Mouse (Mus musculus): ENCODE data around the gene Gm8909. TPM values are rescaled to one million over a fixed set of nuclear protein-coding genes. Genes with fewer than 3 reads are reported as not detected.
"Not testable (repeated sequence)": the region's sequence is repeated elsewhere in the genome, so short reads cannot be mapped to it uniquely, and the experiment has no call there.

Gene Gm8909
- polyA plus RNA-seq, 1 experiment from 2014 or later, result not detected

- Histone ChIP-seq H3K27me3 (ENCODE audit: control insufficient read depth, insufficient read depth, low read length) (peaks cover 14% of the 10 kb centered on the region), H3K4me3 (ENCODE audit: control insufficient read depth in 1 of 2, insufficient read depth in 1 of 2, low read depth in 1 of 2, low read length in 2 of 2) (peak overlapping the region; percentile 25 to 36), H3K4me2 (ENCODE audit: low read length) (peak overlapping the region; percentile 67), H3K9ac (ENCODE audit: low read length) (peak overlapping the region; percentile 21; the same call in 1 of the 2 replicates)
- 0% methylated on average over 40 of the region's 40 CpGs for WGBS
- H3K9me3 ChIP-seq (ENCODE audit: control insufficient read depth, low read length); ATAC-seq (ENCODE audit: insufficient number of reproducible peaks, insufficient read depth, low FRiP score, low read depth); H3K4me1 ChIP-seq (ENCODE audit: control insufficient read depth in 2 of 2, insufficient read depth in 2 of 2, low read length in 2 of 2); H3K27ac ChIP-seq (replicated peaks in 1 of 2; ENCODE audit: control insufficient read depth in 1 of 2, insufficient read depth in 1 of 2, low read depth in 2 of 2, low read length in 2 of 2); H3K36me3 ChIP-seq (ENCODE audit: control insufficient read depth, insufficient read depth, low read length): not testable (repeated sequence)
Measured at GRCm38 (mm10) chr17:36178938-36179337, 10.6 kb upstream of the Gm8909 start.

- H3K4me2 ChIP-seq (ENCODE audit: low read length); H3K36me3 ChIP-seq (ENCODE audit: control insufficient read depth, insufficient read depth, low read length); H3K9ac ChIP-seq (ENCODE audit: low read length); H3K9me3 ChIP-seq (ENCODE audit: control insufficient read depth, low read length); H3K27ac ChIP-seq (replicated peaks in 1 of 2; ENCODE audit: control insufficient read depth in 1 of 2, insufficient read depth in 1 of 2, low read depth in 2 of 2, low read length in 2 of 2); H3K4me1 ChIP-seq (ENCODE audit: control insufficient read depth in 2 of 2, insufficient read depth in 2 of 2, low read length in 2 of 2); ATAC-seq (ENCODE audit: insufficient number of reproducible peaks, insufficient read depth, low FRiP score, low read depth); H3K4me3 ChIP-seq (ENCODE audit: control insufficient read depth in 1 of 2, insufficient read depth in 1 of 2, low read depth in 1 of 2, low read length in 2 of 2); H3K27me3 ChIP-seq (ENCODE audit: control insufficient read depth, insufficient read depth, low read length): not testable (repeated sequence)
- no CpG with 5 or more reads among the region's 2 CpGs for WGBS
Measured at GRCm38 (mm10) chr17:36176132-36176531, 7.8 kb upstream of the Gm8909 start.

- WGBS, result 34% methylated on average over 1 of the region's 1 CpGs
- H3K9ac ChIP-seq (ENCODE audit: low read length), result no peak overlapping the region
- H3K4me3 ChIP-seq (ENCODE audit: control insufficient read depth in 1 of 2, insufficient read depth in 1 of 2, low read depth in 1 of 2, low read length in 2 of 2), result no peak overlapping the region
- H3K27me3 ChIP-seq (ENCODE audit: control insufficient read depth, insufficient read depth, low read length), result peaks cover 40% of the 10 kb centered on the region
- H3K27ac ChIP-seq (replicated peaks in 1 of 2; ENCODE audit: control insufficient read depth in 1 of 2, insufficient read depth in 1 of 2, low read depth in 2 of 2, low read length in 2 of 2), result no peak overlapping the region
- no peak overlapping the region for H3K4me2 ChIP-seq (ENCODE audit: low read length)
- H3K4me1 ChIP-seq (ENCODE audit: control insufficient read depth in 2 of 2, insufficient read depth in 2 of 2, low read length in 2 of 2), result no peaks in the 10 kb centered on the region; a peak in 1 of 4 replicates
- ATAC-seq (ENCODE audit: insufficient number of reproducible peaks, insufficient read depth, low FRiP score, low read depth), result no peak
- H3K9me3 ChIP-seq (ENCODE audit: control insufficient read depth, low read length), result no peaks in the 10 kb centered on the region
- H3K36me3 ChIP-seq (ENCODE audit: control insufficient read depth, insufficient read depth, low read length), result no peaks in the 10 kb centered on the region
Measured at GRCm38 (mm10) chr17:36170287-36170814, 2.0 kb upstream of the Gm8909 start.

GRCm38 (mm10) chr17:36169753-36170152 lies 1.4 kb upstream of the Gm8909 start:
- Histone ChIP-seq H3K4me2 (ENCODE audit: low read length) (no peak overlapping the region), H3K36me3 (ENCODE audit: control insufficient read depth, insufficient read depth, low read length) (no peaks in the 10 kb centered on the region), H3K27me3 (ENCODE audit: control insufficient read depth, insufficient read depth, low read length) (peaks cover 46% of the 10 kb centered on the region), H3K9me3 (ENCODE audit: control insufficient read depth, low read length) (no peaks in the 10 kb centered on the region), H3K27ac (replicated peaks in 1 of 2; ENCODE audit: control insufficient read depth in 1 of 2, insufficient read depth in 1 of 2, low read depth in 2 of 2, low read length in 2 of 2) (no peak overlapping the region), H3K9ac (ENCODE audit: low read length) (no peak overlapping the region), H3K4me3 (ENCODE audit: control insufficient read depth in 1 of 2, insufficient read depth in 1 of 2, low read depth in 1 of 2, low read length in 2 of 2) (no peak overlapping the region), H3K4me1 (ENCODE audit: control insufficient read depth in 2 of 2, insufficient read depth in 2 of 2, low read length in 2 of 2) (no peaks in the 10 kb centered on the region; a peak in 1 of 4 replicates)
- no peak for ATAC-seq (ENCODE audit: insufficient number of reproducible peaks, insufficient read depth, low FRiP score, low read depth)

- H3K9ac ChIP-seq (ENCODE audit: low read length); H3K4me2 ChIP-seq (ENCODE audit: low read length); H3K4me1 ChIP-seq (ENCODE audit: control insufficient read depth in 2 of 2, insufficient read depth in 2 of 2, low read length in 2 of 2); ATAC-seq (ENCODE audit: insufficient number of reproducible peaks, insufficient read depth, low FRiP score, low read depth); H3K27ac ChIP-seq (replicated peaks in 1 of 2; ENCODE audit: control insufficient read depth in 1 of 2, insufficient read depth in 1 of 2, low read depth in 2 of 2, low read length in 2 of 2); H3K36me3 ChIP-seq (ENCODE audit: control insufficient read depth, insufficient read depth, low read length); H3K9me3 ChIP-seq (ENCODE audit: control insufficient read depth, low read length); H3K4me3 ChIP-seq (ENCODE audit: control insufficient read depth in 1 of 2, insufficient read depth in 1 of 2, low read depth in 1 of 2, low read length in 2 of 2): not testable (repeated sequence)
- WGBS, result no CpG with 5 or more reads among the region's 1 CpGs
- H3K27me3 ChIP-seq (ENCODE audit: control insufficient read depth, insufficient read depth, low read length), result peaks cover 53% of the 10 kb centered on the region
Measured at GRCm38 (mm10) chr17:36169094-36169493, 757 bp upstream of the Gm8909 start.

- Histone ChIP-seq H3K27me3 (ENCODE audit: control insufficient read depth, insufficient read depth, low read length) (peaks cover 69% of the 10 kb centered on the region), H3K9ac (ENCODE audit: low read length) (no peak overlapping the region), H3K4me2 (ENCODE audit: low read length) (peak overlapping the region; percentile 67), H3K36me3 (ENCODE audit: control insufficient read depth, insufficient read depth, low read length) (no peaks in the 10 kb centered on the region), H3K9me3 (ENCODE audit: control insufficient read depth, low read length) (no peaks in the 10 kb centered on the region), H3K4me1 (ENCODE audit: control insufficient read depth in 2 of 2, insufficient read depth in 2 of 2, low read length in 2 of 2) (no peaks in the 10 kb centered on the region; a peak in 1 of 4 replicates), H3K4me3 (ENCODE audit: control insufficient read depth in 1 of 2, insufficient read depth in 1 of 2, low read depth in 1 of 2, low read length in 2 of 2) (peak overlapping the region; percentile 25 to 44), H3K27ac (replicated peaks in 1 of 2; ENCODE audit: control insufficient read depth in 1 of 2, insufficient read depth in 1 of 2, low read depth in 2 of 2, low read length in 2 of 2) (no peak overlapping the region)
- no peak for ATAC-seq (ENCODE audit: insufficient number of reproducible peaks, insufficient read depth, low FRiP score, low read depth)
- WGBS, result 2% methylated on average over 48 of the region's 51 CpGs
Measured at GRCm38 (mm10) chr17:36167306-36168038, 865 bp downstream of the Gm8909 start.

- not testable (repeated sequence) for H3K9me3 ChIP-seq (ENCODE audit: control insufficient read depth, low read length); H3K36me3 ChIP-seq (ENCODE audit: control insufficient read depth, insufficient read depth, low read length); H3K4me1 ChIP-seq (ENCODE audit: control insufficient read depth in 2 of 2, insufficient read depth in 2 of 2, low read length in 2 of 2); ATAC-seq (ENCODE audit: insufficient number of reproducible peaks, insufficient read depth, low FRiP score, low read depth); H3K27ac ChIP-seq (replicated peaks in 1 of 2; ENCODE audit: control insufficient read depth in 1 of 2, insufficient read depth in 1 of 2, low read depth in 2 of 2, low read length in 2 of 2); H3K4me2 ChIP-seq (ENCODE audit: low read length); H3K4me3 ChIP-seq (ENCODE audit: control insufficient read depth in 1 of 2, insufficient read depth in 1 of 2, low read depth in 1 of 2, low read length in 2 of 2); H3K9ac ChIP-seq (ENCODE audit: low read length)
- H3K27me3 ChIP-seq (ENCODE audit: control insufficient read depth, insufficient read depth, low read length), result peaks cover 74% of the 10 kb centered on the region
- WGBS, result 16% methylated on average over 2 of the region's 2 CpGs
Measured at GRCm38 (mm10) chr17:36166901-36167300, 1.4 kb downstream of the Gm8909 start.
